Mouse (Mus musculus): ENCODE results near the gene Upk3bl.

DNA sequence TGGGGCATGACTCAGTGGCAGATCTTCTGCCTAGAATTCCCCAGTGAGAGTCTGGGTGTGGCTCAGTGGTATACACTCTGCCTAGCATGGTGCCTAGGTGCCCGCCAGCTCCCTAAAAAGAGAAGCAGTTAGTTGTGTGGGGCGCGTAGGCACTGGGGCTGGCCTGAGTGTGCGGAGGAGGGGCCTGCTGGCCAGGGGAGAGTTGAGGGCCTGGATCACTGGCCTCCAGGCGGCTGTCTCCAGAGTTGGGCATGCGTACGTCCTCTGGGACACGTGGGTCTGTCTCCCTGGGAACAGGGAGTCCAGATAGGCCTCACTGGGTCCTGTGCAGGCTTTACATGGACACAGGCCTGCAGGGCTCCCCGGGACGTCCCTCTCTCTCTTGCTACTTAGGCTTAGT, 39.4 kb upstream of the Upk3bl start:
- TF ChIP-seq POLR2A (IDR thresholded peaks at IDR 0.05; ENCODE audit: insufficient read depth, low read length) (no peak), CTCF (IDR thresholded peaks at IDR 0.05; ENCODE audit: low read depth, low read length) (no peak)

Measured in ES-Bruce4 (cell line).